Mouse (Mus musculus): ENCODE data around the gene T2. TPM values are rescaled to one million over a fixed set of nuclear protein-coding genes. Genes with fewer than 3 reads are reported as not detected.
"Not testable (repeated sequence)": the region's sequence is repeated elsewhere in the genome, so short reads cannot be mapped to it uniquely, and the experiment has no call there.

The T2 gene
- total RNA-seq (2022): not detected

GRCm38 (mm10) chr17:8355692-8356091 lies at the start of gene T2:
T2 (plus strand) TSS chr17:8355992.
- DNase-seq: no peak

- peak; percentile 96 for DNase-seq
These were observed 44.8 kb upstream of the T2 start, which contains the start of gene Sft2d1 for GRCm38 (mm10) chr17:8310838-8311614. Sft2d1 (plus strand) TSS chr17:8311102.

GRCm38 (mm10) chr17:8311751-8312150 lies 44.0 kb upstream of the T2 start:
- no peak for DNase-seq

GRCm38 (mm10) chr17:8313976-8314375 lies 41.8 kb upstream of the T2 start:
- DNase-seq: no peak

- no peak for DNase-seq
These were observed 39.5 kb upstream of the T2 start for GRCm38 (mm10) chr17:8316251-8316650.

GRCm38 (mm10) chr17:8326877-8327276 lies 28.9 kb upstream of the T2 start:
- not testable (repeated sequence) for DNase-seq

- no peak for DNase-seq
These were observed 27.1 kb upstream of the T2 start for GRCm38 (mm10) chr17:8328511-8329174.

GRCm38 (mm10) chr17:8330602-8331001 lies 25.2 kb upstream of the T2 start:
- no peak for DNase-seq

- not testable (repeated sequence) for DNase-seq
These were observed 18.6 kb upstream of the T2 start, which contains the start of gene Prr18 for GRCm38 (mm10) chr17:8337159-8337558. Prr18 (plus strand) TSS chr17:8337459.

- no peak for DNase-seq
These were observed 16.0 kb upstream of the T2 start for GRCm38 (mm10) chr17:8339666-8340374.

- no peak for DNase-seq
These were observed 15.1 kb upstream of the T2 start for GRCm38 (mm10) chr17:8340407-8341359.

GRCm38 (mm10) chr17:8341360-8341963 lies 14.3 kb upstream of the T2 start:
- DNase-seq: no peak

GRCm38 (mm10) chr17:8342706-8343105 lies 13.1 kb upstream of the T2 start:
- DNase-seq: no peak

GRCm38 (mm10) chr17:8343416-8343815 lies 12.4 kb upstream of the T2 start:
- DNase-seq: no peak

GRCm38 (mm10) chr17:8347765-8348285 lies 8.0 kb upstream of the T2 start:
- DNase-seq: no peak

GRCm38 (mm10) chr17:8348941-8349340 lies 6.9 kb upstream of the T2 start:
- DNase-seq: no peak

- no peak for DNase-seq
These were observed 4.7 kb upstream of the T2 start for GRCm38 (mm10) chr17:8351088-8351487.

GRCm38 (mm10) chr17:8357498-8357897 lies 1.7 kb downstream of the T2 start:
- DNase-seq: no peak

GRCm38 (mm10) chr17:8360876-8361275 lies 5.1 kb downstream of the T2 start:
- DNase-seq: no peak

- DNase-seq: no peak
These were observed 5.7 kb downstream of the T2 start for GRCm38 (mm10) chr17:8361281-8362103.
